Mouse (Mus musculus) NIH3T3 (cell line): ENCODE data around the gene Pabpn1l.

Experiments used
- DNase-seq: peaks from one replicate; pipeline ENCODE4 v3.0.0-alpha.2; 2012; ENCODE audit warnings: low read depth

The Pabpn1l gene

DNA sequence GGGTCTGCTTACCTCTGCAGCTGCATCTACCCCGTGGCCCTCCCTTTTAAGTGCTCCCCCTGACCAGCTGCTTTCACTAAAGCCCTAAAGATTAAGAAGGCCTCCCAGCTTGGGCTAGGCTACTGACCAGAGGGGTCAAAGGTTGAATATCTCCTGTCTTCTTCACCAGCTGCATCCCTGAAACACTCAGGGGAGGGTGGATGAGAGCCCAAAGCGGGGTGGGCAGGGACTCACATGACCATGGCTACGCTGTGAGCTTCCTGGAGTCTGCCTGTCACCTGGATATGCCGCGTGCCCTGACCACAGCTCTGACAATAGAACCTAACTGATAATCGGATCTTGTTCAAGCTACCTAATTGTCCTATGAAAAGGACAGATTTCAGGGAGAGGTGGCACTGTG, at the start of gene Pabpn1l:
Pabpn1l (minus strand) TSS at position 13 of the 400 bp plus-strand sequence.
- no peak for DNase-seq

DNA sequence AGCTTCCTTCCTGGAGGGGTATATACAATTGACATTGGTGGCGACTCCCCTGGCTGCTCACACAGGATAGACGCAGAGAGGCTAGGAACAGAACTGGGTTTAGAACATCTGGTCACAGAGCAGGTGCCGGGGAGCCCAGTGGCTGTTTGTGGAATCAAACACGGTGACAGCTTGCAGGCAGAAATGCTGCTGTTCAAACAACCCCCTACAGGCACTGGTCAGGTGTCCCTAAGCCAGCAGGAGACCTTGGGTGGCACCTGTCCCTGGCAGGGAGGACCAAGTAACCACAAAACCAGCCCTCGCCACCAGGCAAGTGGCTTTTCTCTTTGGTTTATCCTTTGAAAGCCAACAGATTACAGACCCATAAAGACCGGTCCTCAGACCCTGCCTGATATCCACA, 49.4 kb upstream of the Pabpn1l start:
- no peak for DNase-seq

DNA sequence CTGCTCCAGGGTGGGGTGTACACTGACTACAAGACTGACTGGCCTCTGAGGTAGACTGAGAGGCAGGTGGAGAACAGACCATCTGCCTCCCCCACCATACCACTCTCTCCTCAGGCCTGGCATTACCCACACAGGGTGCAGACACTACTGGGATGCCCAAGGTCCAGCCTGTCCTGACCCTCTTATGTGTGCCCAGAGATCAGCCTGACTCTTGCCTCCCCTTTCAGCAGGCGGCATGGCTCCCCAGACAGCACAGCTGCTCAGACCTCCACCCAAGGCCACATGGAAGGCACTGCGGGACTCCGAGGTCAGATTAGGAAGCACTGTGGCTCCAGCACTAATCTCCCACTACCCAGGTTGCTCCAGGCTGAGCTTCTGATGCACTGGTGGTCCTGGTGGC, 48.2 kb upstream of the Pabpn1l start:
- DNase-seq = no peak

DNA sequence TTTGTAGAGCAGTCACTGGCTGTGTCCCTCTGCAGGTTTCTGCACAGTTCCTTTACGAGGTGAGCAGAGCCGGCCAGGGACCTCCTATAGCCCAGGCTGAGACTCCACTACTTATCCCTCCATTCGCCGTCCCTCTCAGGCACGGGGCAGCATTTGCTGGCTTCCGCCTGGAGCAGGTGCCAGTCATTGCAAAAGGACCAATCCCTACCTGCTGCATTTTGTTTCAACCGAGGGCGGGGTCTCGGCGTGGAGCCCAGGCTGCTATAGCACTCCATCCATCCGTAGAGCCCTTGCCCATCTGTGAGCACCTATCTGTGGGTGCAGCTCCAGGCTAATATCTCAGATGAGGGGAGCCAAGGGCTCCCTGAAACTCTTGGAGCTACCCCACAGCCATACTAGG, 47.5 kb upstream of the Pabpn1l start:
- no peak for DNase-seq

DNA sequence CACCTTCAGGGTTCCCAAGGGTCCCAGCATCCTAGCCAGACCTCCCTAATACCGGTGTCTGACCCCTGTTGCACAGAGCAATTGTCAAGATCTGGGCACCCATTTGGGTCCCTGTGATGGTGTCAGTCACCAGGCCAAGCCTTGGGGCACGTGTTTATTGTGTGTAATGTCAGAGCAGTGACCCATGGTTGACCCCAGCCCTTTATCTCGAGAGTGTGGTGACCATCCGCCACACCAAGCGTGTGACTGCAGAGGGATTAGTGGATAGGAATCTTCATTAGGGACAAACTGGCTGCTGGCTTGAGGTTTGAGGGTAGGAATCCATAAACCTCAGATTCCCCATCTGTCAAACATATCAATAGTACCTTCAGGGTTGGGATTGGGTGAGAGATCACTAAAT, 46.8 kb upstream of the Pabpn1l start:
- DNase-seq = no peak

- peak; percentile 23 for DNase-seq
Observed at GRCm38 (mm10) chr8:122667854-122668253, 45.3 kb upstream of the Pabpn1l start.

DNA sequence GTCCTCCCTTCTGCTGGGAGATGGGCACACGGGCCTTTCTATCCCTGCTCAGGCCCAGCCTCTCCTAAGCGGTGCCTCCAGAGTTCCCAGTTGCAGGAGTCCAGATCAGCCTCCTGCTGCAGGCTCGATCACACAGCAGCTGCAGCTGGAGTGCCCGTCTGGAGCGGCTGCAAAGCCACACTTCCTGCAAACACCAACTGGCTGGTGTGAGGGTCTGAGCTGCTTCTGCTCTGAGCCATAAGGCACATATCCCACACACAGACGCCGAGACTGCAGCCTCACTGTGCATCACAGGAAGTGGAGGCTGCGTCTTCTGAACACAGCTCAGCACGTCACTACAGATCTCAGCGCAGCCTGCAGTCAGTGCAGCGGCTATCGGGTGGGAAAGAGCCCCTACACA, 44.3 kb upstream of the Pabpn1l start:
- DNase-seq = no peak

GRCm38 (mm10) chr8:122666338-122666764, 43.8 kb upstream of the Pabpn1l start:
- peak; percentile 42 for DNase-seq

DNA sequence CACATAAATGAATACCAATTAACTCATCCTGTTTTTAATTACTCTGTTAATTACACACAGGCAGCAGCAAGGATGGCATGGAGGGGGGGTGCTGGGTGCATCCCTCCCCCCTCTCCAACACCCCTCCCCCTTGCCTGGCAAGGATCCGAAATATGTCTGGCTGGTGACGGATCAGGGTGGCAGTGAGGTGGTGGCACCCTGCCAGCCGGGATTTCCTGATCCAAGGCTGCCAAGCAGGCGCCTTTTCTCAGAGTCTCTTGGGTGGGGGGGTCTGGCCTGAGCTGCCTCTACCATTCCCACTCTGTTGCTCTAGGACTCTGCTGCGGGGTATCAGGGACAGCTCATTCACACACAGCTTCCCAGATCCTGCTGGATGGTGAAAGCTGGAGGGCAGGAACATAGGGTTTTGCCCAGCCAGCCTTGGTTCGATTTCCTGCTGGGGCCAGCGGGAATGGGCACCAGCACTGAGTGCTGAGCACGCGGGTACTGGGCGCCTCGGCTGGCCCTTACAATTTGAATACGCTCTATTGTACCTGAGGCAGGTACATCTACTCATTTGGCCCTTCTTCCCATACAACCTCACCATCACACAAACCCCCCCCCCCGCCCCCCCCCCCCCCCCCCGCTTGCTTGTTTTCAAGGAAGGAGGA, 43.3 kb upstream of the Pabpn1l start:
- DNase-seq = peak; percentile 60

DNA sequence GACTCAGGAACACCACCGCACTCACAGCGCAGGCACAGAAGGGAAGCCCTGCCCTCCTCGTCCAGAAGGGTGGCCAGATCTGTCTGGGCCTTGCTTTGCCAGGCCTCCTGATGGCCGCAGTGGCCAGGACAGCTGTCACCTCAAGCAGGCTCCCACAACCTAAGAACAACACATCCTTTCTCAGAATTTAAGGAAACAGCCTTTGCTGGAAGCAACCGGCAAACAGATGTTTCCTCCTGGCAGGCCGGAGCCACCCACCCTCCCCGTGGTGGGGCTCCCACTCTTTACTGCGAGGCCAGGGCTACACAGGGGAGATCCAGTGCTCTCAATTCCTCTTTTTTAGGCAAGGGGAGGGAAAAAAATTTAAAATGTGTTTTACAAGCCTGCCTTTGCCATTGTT, 42.7 kb upstream of the Pabpn1l start:
- DNase-seq = no peak

DNA sequence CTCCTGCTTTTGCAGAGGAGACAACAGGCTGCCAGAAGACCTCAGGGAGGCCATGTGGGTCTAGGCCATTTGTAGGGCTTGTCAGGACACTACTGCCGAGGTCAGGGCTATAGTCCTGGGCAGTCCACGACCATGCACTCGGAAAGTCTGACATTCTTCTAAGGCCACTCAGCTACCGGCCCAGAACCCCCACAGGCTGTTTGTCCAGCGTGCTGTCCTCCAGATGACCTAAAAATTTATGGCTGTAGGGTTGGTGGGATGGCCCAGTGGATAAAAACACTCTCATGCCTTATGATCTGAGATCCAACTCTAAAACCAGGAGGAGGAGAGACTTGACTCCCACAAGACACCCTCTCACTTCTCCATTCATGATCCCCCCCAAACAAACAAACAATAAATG, 41.1 kb upstream of the Pabpn1l start:
- no peak for DNase-seq

DNA sequence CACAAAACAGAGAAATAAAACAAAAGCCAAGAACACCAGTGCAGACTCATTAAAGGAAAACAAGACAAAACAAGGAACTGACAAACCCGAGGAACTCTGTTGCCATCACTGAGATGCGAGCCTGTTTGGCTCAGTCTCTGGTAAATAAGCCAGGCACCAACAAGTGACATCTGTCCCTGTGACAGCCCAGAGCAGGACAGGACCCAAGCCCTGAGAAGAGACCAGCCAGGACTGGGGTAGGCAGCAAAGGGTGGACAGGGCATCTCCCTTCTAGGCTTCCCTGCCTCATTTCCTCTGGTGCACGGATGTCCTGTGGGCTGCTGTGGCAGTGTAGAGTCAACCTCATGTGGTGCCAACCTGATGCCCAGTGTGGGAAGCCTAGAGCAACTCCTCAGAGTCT, 40.6 kb upstream of the Pabpn1l start:
- DNase-seq = no peak

DNA sequence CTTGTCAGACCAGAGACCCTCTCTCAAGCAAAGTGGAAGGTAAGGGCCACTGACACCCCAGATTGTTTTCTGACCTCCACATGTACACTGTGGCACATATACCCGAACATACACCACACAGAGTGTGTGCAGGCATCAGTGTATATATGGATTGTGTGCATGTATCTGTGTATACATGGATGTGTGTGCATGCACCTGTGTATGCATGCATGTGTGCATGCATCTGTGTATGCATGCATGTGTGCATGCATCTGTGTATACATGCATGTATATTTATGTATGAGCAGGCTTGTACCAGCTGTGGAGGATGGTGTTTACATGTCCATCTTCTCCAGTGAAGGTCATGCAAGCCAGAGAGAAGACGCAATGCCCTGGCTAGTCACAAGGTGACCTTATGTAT, 39.4 kb upstream of the Pabpn1l start:
- no peak for DNase-seq

- DNase-seq = peak; percentile 95
Observed at GRCm38 (mm10) chr8:122661138-122661537, 38.6 kb upstream of the Pabpn1l start.

DNA sequence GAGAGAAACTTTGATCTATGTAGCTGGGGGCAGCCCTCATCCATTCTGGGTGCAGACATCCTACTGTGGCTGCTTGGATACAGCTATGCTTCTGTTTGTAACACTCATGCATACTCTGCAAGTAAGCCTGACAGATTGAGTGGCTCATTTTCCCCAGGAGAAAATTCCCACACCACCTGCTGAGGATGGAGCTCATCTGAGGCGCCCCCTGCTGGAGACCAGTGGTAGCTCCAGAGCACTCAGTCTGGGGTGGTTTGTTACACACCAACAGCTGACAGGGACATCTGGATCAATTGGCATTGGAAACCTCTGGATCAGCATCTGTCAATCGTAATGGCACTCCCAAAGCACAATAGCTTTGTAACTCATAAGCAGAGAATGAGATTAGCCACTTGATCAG, 37.5 kb upstream of the Pabpn1l start:
- DNase-seq = no peak

- no peak for DNase-seq
Observed at GRCm38 (mm10) chr8:122658807-122659160, 36.2 kb upstream of the Pabpn1l start.

GRCm38 (mm10) chr8:122658149-122658806, 35.7 kb upstream of the Pabpn1l start:
- peak; percentile 63 for DNase-seq

DNA sequence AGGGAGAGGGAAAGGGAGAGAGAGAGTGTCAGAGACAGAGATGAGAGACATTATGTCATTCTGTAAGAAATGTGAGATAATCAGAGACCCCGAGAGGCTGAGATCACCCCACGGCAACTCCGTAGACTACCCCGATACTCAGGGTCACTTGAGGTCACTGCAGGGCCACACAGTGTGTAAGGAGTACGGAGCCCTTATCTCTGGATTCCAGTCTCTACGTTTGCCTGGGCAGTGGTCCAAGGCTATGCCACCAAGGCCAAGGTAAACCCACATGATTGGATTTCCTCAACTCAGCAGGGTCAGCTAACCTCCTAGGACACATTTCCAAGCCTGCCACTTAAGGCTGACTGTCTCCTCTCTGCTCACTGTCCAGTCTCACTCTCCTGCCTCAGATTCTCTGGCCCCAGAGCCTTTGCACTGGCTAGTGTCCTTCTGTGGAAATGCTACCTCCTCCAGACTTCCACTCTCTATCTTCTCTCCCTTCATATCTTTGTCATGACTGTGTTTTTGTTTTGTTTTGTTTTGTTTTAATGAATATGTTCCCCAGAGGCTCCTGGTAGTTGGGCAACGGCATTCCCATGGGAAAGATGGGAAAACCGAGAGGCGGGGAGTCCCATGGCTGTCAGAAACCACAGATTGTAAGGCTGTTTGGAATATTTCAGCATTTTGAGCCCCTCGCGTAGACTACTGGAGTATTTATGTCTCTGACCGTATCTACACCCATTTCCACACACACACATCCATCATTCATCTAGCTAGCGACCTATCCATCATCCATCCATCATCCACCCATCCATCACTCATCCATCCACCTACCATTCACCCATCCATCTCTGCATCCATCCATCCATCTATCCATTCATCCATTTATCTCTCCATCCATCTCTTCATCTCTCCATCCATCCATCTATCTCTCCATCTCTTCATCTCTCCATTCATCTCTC, 33.8 kb upstream of the Pabpn1l start:
- peak; percentile 51 for DNase-seq

DNA sequence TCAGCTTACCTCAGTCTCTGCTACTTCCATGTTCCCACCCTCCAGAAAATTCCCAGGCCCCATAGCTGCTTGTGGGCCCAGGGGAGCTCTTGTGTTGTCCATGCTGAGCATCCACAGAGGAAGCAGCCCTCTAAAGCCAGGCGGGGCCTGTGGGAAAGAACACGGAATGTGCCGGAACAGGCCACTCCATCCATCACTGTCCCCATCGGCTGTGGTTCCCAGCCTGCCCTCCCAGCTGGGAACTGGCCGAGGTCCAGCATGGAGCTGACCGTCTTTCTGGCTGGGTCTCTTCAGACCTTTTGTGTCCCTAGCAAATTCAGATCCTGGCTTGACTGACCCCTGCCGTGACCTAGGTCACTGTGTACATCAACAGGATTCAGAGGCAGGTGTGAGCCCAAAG, 32.2 kb upstream of the Pabpn1l start:
- DNase-seq = no peak

- no peak for DNase-seq
Observed at GRCm38 (mm10) chr8:122652643-122653042, 30.1 kb upstream of the Pabpn1l start.

GRCm38 (mm10) chr8:122651326-122651921, 28.9 kb upstream of the Pabpn1l start:
- DNase-seq = no peak

DNA sequence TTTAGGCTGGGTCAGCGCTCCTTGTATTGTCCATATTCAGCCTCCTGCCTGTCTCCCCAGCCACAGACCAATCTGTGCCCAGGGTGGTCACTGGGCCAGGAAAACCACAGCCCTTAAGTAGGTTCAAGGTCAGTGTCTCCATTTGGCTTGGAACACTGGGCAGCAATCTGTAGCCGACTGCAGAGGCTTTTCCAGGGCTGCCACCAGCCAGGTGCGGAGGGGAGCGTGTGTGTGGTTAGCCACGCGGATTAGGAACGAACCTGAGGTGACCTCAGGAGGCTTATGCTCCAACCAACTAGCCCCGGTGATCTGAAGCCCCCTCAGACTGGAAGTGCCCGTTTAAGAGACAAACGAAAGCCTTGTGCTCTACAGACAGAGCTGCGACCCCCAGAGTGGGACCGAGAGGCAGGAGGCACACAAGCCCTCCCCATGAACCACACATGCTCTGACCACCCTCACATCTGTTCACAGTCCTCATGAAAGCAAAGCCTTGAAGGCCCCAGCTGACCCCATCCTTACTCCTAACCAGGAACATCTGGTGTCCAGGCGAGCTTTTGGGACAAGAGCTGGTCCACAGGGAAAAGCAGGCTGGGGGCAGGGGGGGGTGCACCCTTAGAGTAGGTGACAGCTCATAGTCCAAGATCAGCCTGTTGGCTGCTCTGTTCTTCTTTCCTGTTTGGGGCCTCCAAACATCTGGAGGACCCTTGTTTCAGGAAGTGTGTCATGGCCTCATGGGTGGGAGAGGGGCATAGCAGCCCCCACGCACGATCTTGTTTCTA, 25.8 kb upstream of the Pabpn1l start:
- no peak for DNase-seq
